Mouse (Mus musculus) erythroblast, embryonic 14.5 days (primary cell): ENCODE measurements around the gene Myo5c.

Experiments used
- GATA1 ChIP-seq: IDR thresholded peaks from 2 replicates; pipeline ENCODE4 v1.6.1; 2012; ENCODE audit warnings: low read length, inconsistent platforms, mixed read lengths
- TAL1 ChIP-seq: IDR thresholded peaks from 3 replicates; pipeline ENCODE4 v1.6.1; 2012; ENCODE audit warnings: low read length, inconsistent platforms, mixed read lengths

GRCm38 (mm10) chr9:75219942-75220341 lies 11.9 kb upstream of the Myo5c start:
- TF ChIP-seq GATA1 (no peak), TAL1 (no peak)
